Mouse (Mus musculus) lung, postnatal 0 days (tissue): Measurements from ENCODE around the gene Fbxo42. TPM values are rescaled to one million over a fixed set of nuclear protein-coding genes. Genes with fewer than 3 reads are reported as not detected.

Experiments used
- ATAC-seq: fragments of 200-750 bp; cut with Nextera tagmentation; 2 replicates; pipeline ENCODE4 v1.8.0; 2017; ENCODE audit warnings: moderate library complexity
- DNase-seq: peaks from one replicate; pipeline ENCODE4 v3.0.0-alpha.2; 2016; ENCODE audit warnings: low spot score
- H3K27ac ChIP-seq: fragments of 300-500 bp; sonication (generic); 2 replicates; pipeline ENCODE4 v1.5.1; 2014; ENCODE audit warnings: antibody characterized with exemption, mild to moderate bottlenecking, low read length, mixed read lengths
- H3K27me3 ChIP-seq: fragments of 300-500 bp; sonication (generic); replicated peaks from 2 replicates; pipeline ENCODE4 v1.6.1; 2014; ENCODE audit warnings: low read length, mixed read lengths; ENCODE audit not compliant: insufficient read depth
- H3K36me3 ChIP-seq: fragments of 300-500 bp; sonication (generic); 2 replicates; pipeline ENCODE4 v1.6.1; 2014; ENCODE audit warnings: low read length, mixed read lengths; ENCODE audit not compliant: insufficient read depth
- H3K4me1 ChIP-seq: fragments of 300-500 bp; sonication (generic); 2 replicates; pipeline ENCODE4 v1.6.1; 2014; ENCODE audit warnings: antibody characterized with exemption, low read depth, low read length, mixed read lengths; ENCODE audit not compliant: insufficient read depth
- H3K4me2 ChIP-seq: fragments of 300-500 bp; sonication (generic); replicated peaks from 2 replicates; pipeline ENCODE4 v1.6.1; 2014; ENCODE audit warnings: low read depth, mild to moderate bottlenecking, low read length, moderate library complexity, mixed read lengths
- H3K4me3 ChIP-seq: fragments of 300-500 bp; sonication (generic); 2 replicates; pipeline ENCODE4 v1.5.1; 2014; ENCODE audit warnings: low read depth, low read length
- H3K9ac ChIP-seq: fragments of 300-500 bp; sonication (generic); replicated peaks from 2 replicates; pipeline ENCODE4 v1.6.1; 2014; ENCODE audit warnings: low read depth, mild to moderate bottlenecking
- H3K9me3 ChIP-seq: fragments of 300-500 bp; sonication (generic); 2 replicates; pipeline ENCODE4 v1.6.1; 2016; ENCODE audit warnings: low read length, mixed read lengths
- CTCF ChIP-seq: IDR thresholded peaks from 2 replicates; pipeline ENCODE4 v1.5.1; 2016; ENCODE audit warnings: antibody characterized with exemption, mild to moderate bottlenecking
- EP300 ChIP-seq: IDR thresholded peaks from 2 replicates; pipeline ENCODE4 v1.6.1; 2016; ENCODE audit warnings: antibody characterized with exemption, mild to moderate bottlenecking, control low read depth
- WGBS: fragments of 180-500 bp; shearing (Covaris S2); extraction: QIAGEN DNeasy Blood & Tissue Kit; methylation state at CpG from one replicate; pipeline ENCODE4 v1.1.7; 2014; 5-methylcytosine and 5-hydroxymethylcytosine counted together
- polyA plus RNA-seq: library from polyadenylated mRNA; unstranded; fragments of >200 nt; fragmentation: Nextera tagmentation; extraction: Ambion mirVana; gene quantifications from 2 replicates; pipeline ENCODE4 v1.2.1, GENCODE M21; 2015

Gene Fbxo42
- polyA plus RNA-seq, 1 experiment from 2014 or later: 11.1 TPM

DNA sequence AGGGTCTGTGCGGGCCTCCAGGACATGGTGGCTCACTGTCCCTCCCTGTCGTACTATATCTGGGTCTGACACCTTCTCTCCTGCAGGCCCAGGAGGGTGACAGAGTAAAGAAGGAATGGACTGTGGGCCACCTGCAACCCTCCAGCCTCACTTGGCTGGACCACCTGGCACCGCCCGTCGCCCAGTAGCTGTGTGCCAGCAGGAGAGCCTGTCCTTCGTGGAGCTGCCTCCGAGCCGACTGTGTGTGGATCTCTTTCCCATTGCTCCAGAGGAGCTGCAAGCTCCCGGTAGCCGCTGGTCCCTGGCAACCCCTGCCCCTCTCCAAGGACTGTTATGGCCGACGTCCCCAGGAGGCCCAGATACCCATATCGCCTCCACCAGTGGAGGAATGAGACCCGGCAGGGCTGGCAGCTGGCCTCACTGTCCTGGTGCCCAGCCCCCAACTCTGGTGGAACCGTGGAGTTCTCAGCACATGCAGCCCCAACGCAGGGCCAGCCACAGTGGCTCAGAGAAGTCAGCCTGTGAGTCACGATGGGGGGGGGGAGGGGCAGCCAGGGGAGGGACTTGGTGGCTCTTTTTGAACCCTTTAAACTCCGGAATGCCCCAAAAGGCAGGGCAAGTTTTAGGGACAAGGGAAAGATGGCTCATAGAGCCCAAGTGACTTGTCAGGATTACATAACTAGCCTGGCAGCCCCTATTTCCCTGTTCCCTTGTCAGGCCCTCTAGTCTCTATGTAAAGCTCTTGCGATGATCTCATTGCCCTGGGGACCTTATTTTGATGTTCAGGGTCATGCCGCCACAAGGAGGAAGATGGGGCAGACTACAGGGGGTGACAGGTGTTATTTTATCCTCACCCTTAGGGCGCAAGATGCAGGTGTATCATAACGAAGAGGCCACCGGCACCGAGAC is 98.6 kb downstream of the Fbxo42 start:
- WGBS: 27% methylated on average over 24 of the region's 24 CpGs
- Histone ChIP-seq H3K4me3 (no peak overlapping the region), H3K9me3 (no peaks in the 10 kb centered on the region), H3K27ac (no peak overlapping the region), H3K4me1 (peaks cover 20% of the 10 kb centered on the region), H3K4me2 (peak overlapping the region; percentile 64), H3K36me3 (no peaks in the 10 kb centered on the region), H3K27me3 (peaks cover 4% of the 10 kb centered on the region), H3K9ac (no peak overlapping the region)
- DNase-seq (peak; percentile 47), ATAC-seq (no peak)
- no peak for TF ChIP-seq CTCF
- TF ChIP-seq EP300: no peak

DNA sequence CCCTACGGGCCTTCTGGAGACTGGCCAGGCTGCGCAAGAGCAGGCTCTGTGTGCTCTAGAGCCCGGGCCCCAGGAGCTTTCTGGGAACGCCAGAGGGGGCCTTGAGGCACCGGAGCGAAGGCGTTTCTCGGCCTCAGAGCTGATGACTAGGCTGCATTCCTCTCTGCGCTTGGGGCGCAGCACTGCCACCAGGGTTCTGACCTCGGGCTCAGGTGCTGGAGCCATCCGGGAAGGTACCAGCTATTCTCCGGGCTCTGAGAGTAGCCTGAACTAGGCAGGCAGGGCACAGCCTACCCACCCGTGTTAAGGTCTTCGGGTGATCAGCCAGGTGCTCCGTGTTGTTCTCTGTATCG is 99.3 kb downstream of the Fbxo42 start:
- TF ChIP-seq EP300 (no peak), CTCF (no peak; the same call in 1 of the 2 replicates)
- no peaks in the 10 kb centered on the region for H3K9me3 ChIP-seq
- DNase-seq (no peak), ATAC-seq (no peak)
- no peaks in the 10 kb centered on the region for H3K27me3 ChIP-seq
- no peak overlapping the region for H3K9ac ChIP-seq
- H3K27ac ChIP-seq: no peak overlapping the region
- WGBS: 14% methylated on average over 17 of the region's 17 CpGs
- H3K4me1 ChIP-seq: peaks cover 15% of the 10 kb centered on the region
- H3K36me3 ChIP-seq: no peaks in the 10 kb centered on the region
- H3K4me3 ChIP-seq: no peak overlapping the region
- H3K4me2 ChIP-seq: peak overlapping the region; percentile 64

DNA sequence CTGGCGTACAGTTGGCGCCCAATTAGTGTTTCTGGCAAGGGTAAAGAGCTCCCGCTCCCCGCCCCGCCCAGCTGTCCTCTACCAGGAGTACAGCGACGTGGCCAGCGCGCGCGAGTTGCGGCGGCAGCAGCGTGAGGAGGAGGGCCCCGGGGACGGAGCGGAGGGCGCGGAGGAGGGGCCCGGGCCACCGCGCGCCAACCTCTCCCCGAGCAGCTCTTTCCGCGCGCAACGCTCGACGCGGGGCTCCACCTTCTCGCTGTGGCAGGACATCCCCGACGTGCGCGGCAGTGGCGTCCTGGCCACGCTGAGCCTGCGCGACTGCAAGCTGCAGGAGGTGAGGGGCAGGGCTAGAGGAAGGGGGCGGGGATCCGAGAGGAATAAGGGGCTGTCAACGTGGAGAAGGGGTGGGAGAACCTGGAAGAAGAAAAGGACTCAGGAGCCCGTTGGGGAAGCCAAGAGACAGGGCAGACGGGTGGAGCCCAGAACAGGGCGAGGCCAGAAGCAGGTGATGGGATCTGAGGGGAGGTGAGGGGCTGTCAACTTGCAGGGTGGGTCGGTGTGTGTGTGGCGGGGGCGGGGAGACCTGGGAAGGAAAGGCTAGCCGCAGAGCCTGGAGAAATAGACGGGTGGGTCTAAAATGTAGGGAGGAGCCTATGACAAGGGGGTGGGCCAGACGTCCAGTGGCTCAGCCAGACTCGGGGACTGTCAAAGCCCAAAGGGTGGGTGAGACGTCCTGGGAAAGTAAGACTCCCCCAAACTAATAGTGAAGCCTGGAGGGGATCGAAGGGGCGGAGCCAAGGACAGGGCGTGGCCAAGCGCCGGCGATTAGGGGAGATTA is 100.3 kb downstream of the Fbxo42 start:
- TF ChIP-seq EP300 (no peak), CTCF (no peak)
- 2% methylated on average over 43 of the region's 60 CpGs for WGBS

DNA sequence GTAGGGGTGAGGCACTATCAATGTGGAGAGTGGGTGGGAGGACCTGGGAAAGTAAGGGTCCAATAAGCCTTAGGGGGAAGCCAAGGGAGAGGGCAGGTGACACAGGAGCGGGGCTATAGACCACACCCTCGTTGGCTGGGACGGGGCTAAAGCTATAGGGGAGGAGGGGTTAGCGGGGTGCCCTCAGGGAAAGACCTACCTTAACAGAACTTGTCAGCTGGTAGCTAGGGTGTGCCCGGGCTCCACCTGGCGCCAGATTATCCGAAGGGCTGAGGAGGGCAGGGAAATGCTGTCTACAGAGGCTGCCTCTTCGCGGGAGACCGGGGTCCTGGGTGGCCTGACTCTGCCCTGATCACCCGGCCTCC is 100.9 kb downstream of the Fbxo42 start:
- no peak overlapping the region for H3K27ac ChIP-seq
- H3K9ac ChIP-seq: no peak overlapping the region
- H3K4me2 ChIP-seq: peak overlapping the region; percentile 64
- ATAC-seq (peak; percentile 10), DNase-seq (no peak)
- H3K4me1 ChIP-seq: peaks cover 11% of the 10 kb centered on the region
- no peak overlapping the region for H3K4me3 ChIP-seq
- no peaks in the 10 kb centered on the region for H3K36me3 ChIP-seq
- no peaks in the 10 kb centered on the region for H3K9me3 ChIP-seq
- H3K27me3 ChIP-seq: no peaks in the 10 kb centered on the region
- TF ChIP-seq EP300 (no peak), CTCF (no peak)
- WGBS: 22% methylated on average over 9 of the region's 11 CpGs

More for the DNA sequence above, 100.3 kb downstream of the Fbxo42 start:
- Histone ChIP-seq H3K4me1 (peaks cover 12% of the 10 kb centered on the region), H3K4me3 (peak overlapping the region; percentile 31), H3K27me3 (no peaks in the 10 kb centered on the region), H3K9me3 (no peaks in the 10 kb centered on the region), H3K27ac (no peak overlapping the region), H3K9ac (no peak overlapping the region), H3K4me2 (peak overlapping the region; percentile 64), H3K36me3 (no peaks in the 10 kb centered on the region)
- peak; percentile 73 for DNase-seq
- peak; percentile 72 for ATAC-seq

DNA sequence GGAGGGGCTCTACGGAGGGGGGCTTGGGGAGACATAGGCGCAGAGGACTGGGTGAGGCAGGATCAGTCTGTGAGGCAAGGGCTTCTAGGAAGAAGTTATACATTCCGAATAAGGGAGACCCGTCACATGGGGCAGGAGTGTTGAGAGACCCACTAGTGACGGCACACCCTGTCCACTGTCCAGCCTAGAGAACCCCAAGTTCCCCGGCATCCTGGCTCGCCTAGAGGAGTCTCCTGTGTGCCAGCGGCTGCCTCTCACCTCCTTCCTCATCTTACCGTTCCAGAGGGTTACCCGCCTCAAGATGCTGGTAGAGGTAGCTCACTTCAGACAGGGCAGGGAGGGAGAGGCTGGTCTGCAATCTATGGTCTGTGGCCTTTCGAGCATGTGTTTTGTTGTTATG is 101.7 kb downstream of the Fbxo42 start:
- Histone ChIP-seq H3K4me3 (no peak overlapping the region), H3K9me3 (no peaks in the 10 kb centered on the region), H3K4me2 (no peak overlapping the region), H3K36me3 (no peaks in the 10 kb centered on the region), H3K4me1 (peaks cover 11% of the 10 kb centered on the region), H3K27me3 (no peaks in the 10 kb centered on the region), H3K9ac (no peak overlapping the region), H3K27ac (no peak overlapping the region)
- 77% methylated on average over 11 of the region's 11 CpGs for WGBS
- ATAC-seq: no peak
- no peak for DNase-seq
- TF ChIP-seq EP300: no peak
- no peak for TF ChIP-seq CTCF

DNA sequence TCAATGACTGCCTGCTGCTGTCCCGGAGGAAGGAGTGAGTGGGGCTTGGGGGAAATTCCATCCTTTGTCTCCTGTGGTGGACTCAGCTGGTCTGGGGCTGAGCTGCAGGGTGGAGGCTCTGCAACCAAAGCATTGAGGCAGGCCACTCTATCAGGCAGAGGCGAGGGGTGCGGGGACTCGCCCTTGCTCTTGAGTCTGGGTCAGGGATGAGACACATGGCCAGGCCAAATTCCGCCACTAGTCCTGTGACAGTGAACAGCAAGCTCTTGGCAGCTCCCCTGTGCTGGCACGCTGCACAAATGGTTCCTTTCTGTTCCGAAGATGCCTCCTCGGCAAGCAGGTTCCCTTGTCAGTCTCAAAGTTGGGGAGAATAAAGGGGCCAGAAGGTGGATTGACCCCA is 103.4 kb downstream of the Fbxo42 start:
- no peak for TF ChIP-seq EP300
- no peak for TF ChIP-seq CTCF
- ATAC-seq: no peak
- Histone ChIP-seq H3K27me3 (no peaks in the 10 kb centered on the region), H3K36me3 (no peaks in the 10 kb centered on the region), H3K9ac (no peak overlapping the region), H3K4me3 (no peak overlapping the region), H3K9me3 (no peaks in the 10 kb centered on the region), H3K27ac (no peak overlapping the region), H3K4me1 (peaks cover 11% of the 10 kb centered on the region), H3K4me2 (no peak overlapping the region)
- WGBS: 82% methylated on average over 8 of the region's 8 CpGs
- DNase-seq: no peak
